Mouse (Mus musculus): Measurements from ENCODE around the gene Capn7. TPM values are rescaled to one million over a fixed set of nuclear protein-coding genes. Genes with fewer than 3 reads are reported as not detected.

Gene Capn7
- polyA plus RNA-seq (2014; fragmentation: Illumina TruSeq; extraction: RNeasy Lipid Tissue Mini Kit (QIAGEN cat#74804); ENCODE audit: low read depth, low replicate concordance): 157 TPM

GRCm38 (mm10) chr14:31336369-31337155 lies at the start of gene Capn7:
TSS of gene Capn7 (plus strand) at chr14:31336638.

DNA sequence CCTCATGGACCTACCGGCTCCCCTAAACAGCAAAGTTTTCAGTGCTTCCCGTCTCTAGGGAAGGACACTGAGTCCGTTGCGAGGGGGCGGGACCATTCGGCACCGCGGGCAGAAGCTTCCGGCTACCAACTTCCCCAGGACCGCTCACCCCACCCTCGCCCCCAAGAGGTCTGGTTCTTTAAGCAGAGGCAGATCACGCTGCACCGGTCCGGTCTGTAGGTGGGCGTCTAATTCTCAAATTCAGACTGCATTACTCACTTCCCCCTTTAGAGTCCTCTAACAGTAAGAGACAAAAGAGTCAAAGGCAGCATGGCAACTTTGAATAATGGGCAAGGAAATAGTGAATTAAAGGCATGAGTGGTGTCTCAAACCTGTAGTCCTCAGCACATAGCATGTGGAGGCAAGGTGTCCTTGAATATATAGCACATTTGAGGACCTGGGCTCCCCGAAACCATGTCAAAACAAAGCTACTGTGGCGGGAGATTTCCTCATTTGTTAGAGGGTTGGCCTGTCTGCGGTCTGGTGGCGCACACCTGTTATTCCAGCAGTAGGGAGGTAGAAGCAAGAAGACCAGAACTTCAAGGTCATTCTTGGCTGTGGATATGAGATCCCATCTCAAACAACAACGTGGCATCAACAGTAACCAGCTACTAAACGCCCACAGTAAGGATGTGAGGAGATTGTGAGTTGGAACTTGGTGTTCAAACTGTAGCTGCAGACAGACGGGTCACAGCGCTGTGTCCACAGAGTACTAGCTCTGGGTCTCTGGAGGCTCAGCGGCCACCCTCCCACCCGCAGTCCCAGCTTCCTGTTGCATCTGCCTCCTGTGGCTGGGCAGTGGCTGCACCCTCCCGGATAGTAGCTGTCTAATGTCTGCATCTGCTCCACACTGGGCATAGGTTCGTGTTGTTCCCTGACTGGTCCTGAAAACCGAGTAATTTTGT lies 12.3 kb upstream of the Capn7 start, which contains the start of gene Dnah1:
Gene Dnah1 (minus strand): TSS at position 48 of the 944 bp plus-strand sequence.

Other genes starting within 250 kb of the Capn7 start
- gene Smim4, start 207.7 kb upstream of the Capn7 start, polyA plus RNA-seq (2014; fragmentation: Illumina TruSeq; extraction: RNeasy Lipid Tissue Mini Kit (QIAGEN cat#74804); ENCODE audit: low read depth, low replicate concordance): 6.5 TPM
- gene Nt5dc2, start 205.6 kb upstream of the Capn7 start, polyA plus RNA-seq (2014; fragmentation: Illumina TruSeq; extraction: RNeasy Lipid Tissue Mini Kit (QIAGEN cat#74804); ENCODE audit: low read depth, low replicate concordance): not detected
- 17.6 TPM for gene Stab1, start 168.0 kb upstream of the Capn7 start, polyA plus RNA-seq (2014; fragmentation: Illumina TruSeq; extraction: RNeasy Lipid Tissue Mini Kit (QIAGEN cat#74804); ENCODE audit: low read depth, low replicate concordance)
- not detected for gene Tnnc1, start 128.3 kb upstream of the Capn7 start, polyA plus RNA-seq (2014; fragmentation: Illumina TruSeq; extraction: RNeasy Lipid Tissue Mini Kit (QIAGEN cat#74804); ENCODE audit: low read depth, low replicate concordance)
- gene Nisch, start 119.7 kb upstream of the Capn7 start, polyA plus RNA-seq (2014; fragmentation: Illumina TruSeq; extraction: RNeasy Lipid Tissue Mini Kit (QIAGEN cat#74804); ENCODE audit: low read depth, low replicate concordance): 76.7 TPM
- gene Sema3g, start 118.8 kb upstream of the Capn7 start, polyA plus RNA-seq (2014; fragmentation: Illumina TruSeq; extraction: RNeasy Lipid Tissue Mini Kit (QIAGEN cat#74804); ENCODE audit: low read depth, low replicate concordance): 0.60 TPM
- gene Phf7, start 85.3 kb upstream of the Capn7 start, polyA plus RNA-seq (2014; fragmentation: Illumina TruSeq; extraction: RNeasy Lipid Tissue Mini Kit (QIAGEN cat#74804); ENCODE audit: low read depth, low replicate concordance): 9.1 TPM
- 4.8 TPM for gene Bap1, start 85.2 kb upstream of the Capn7 start, polyA plus RNA-seq (2014; fragmentation: Illumina TruSeq; extraction: RNeasy Lipid Tissue Mini Kit (QIAGEN cat#74804); ENCODE audit: low read depth, low replicate concordance)
- gene Dnah1, start 12.7 kb upstream of the Capn7 start, polyA plus RNA-seq (2014; fragmentation: Illumina TruSeq; extraction: RNeasy Lipid Tissue Mini Kit (QIAGEN cat#74804); ENCODE audit: low read depth, low replicate concordance): not detected
- gene Sh3bp5, start 99.4 kb downstream of the Capn7 start, polyA plus RNA-seq (2014; fragmentation: Illumina TruSeq; extraction: RNeasy Lipid Tissue Mini Kit (QIAGEN cat#74804); ENCODE audit: low read depth, low replicate concordance): 25.8 TPM
- 49.8 TPM for gene Eaf1, start 157.8 kb downstream of the Capn7 start, polyA plus RNA-seq (2014; fragmentation: Illumina TruSeq; extraction: RNeasy Lipid Tissue Mini Kit (QIAGEN cat#74804); ENCODE audit: low read depth, low replicate concordance)
- 53.1 TPM for gene Mettl6, start 158.4 kb downstream of the Capn7 start, polyA plus RNA-seq (2014; fragmentation: Illumina TruSeq; extraction: RNeasy Lipid Tissue Mini Kit (QIAGEN cat#74804); ENCODE audit: low read depth, low replicate concordance)

Data from sigmoid colon, adult 10 weeks (tissue).